Mouse (Mus musculus) kidney, embryonic 14.5 days (tissue): Measurements from ENCODE around the gene Glce. TPM values are rescaled to one million over a fixed set of nuclear protein-coding genes. Genes with fewer than 3 reads are reported as not detected.

Experiments
- ATAC-seq: fragments of 200-750 bp; cut with Nextera tagmentation; 2 replicates; pipeline ENCODE4 v1.8.0; 2017; ENCODE audit warnings: moderate number of reproducible peaks, mild to moderate bottlenecking, moderate TSS enrichment, moderate library complexity; ENCODE audit not compliant: low FRiP score, low TSS enrichment
- H3K27ac ChIP-seq: fragments of 300-500 bp; sonication (generic); 2 replicates; pipeline ENCODE4 v1.5.1; 2014; ENCODE audit warnings: low read depth, mild to moderate bottlenecking, low read length, moderate library complexity, mixed read lengths
- H3K27me3 ChIP-seq: fragments of 300-500 bp; sonication (generic); 2 replicates; pipeline ENCODE4 v1.6.1; 2014; ENCODE audit warnings: mild to moderate bottlenecking, low read length; ENCODE audit not compliant: control insufficient read depth, insufficient read depth
- H3K36me3 ChIP-seq: fragments of 300-500 bp; sonication (generic); 2 replicates; pipeline ENCODE4 v1.6.1; 2014; ENCODE audit warnings: low read length, mixed read lengths; ENCODE audit not compliant: control insufficient read depth, insufficient read depth
- H3K4me1 ChIP-seq: fragments of 300-500 bp; sonication (generic); 2 replicates; pipeline ENCODE4 v1.6.1; 2014; ENCODE audit warnings: low read length, mixed read lengths; ENCODE audit not compliant: control insufficient read depth, insufficient read depth
- H3K4me2 ChIP-seq: fragments of 300-500 bp; sonication (generic); replicated peaks from 2 replicates; pipeline ENCODE4 v1.6.1; 2014; ENCODE audit warnings: low read depth, mild to moderate bottlenecking, low read length
- H3K4me3 ChIP-seq: fragments of 300-500 bp; sonication (generic); 2 replicates; pipeline ENCODE4 v1.5.1; 2014; ENCODE audit warnings: mild to moderate bottlenecking, low read length
- H3K9ac ChIP-seq: fragments of 300-500 bp; sonication (generic); 2 replicates; pipeline ENCODE4 v1.6.1; 2014; ENCODE audit warnings: low read depth, mild to moderate bottlenecking, low read length, moderate library complexity
- H3K9me3 ChIP-seq: fragments of 300-500 bp; sonication (generic); 2 replicates; pipeline ENCODE4 v1.6.1; 2016; ENCODE audit warnings: low read length; ENCODE audit not compliant: control insufficient read depth
- WGBS: fragments of 180-500 bp; shearing (Covaris S2); extraction: QIAGEN DNeasy Blood & Tissue Kit; methylation state at CpG from one replicate; pipeline ENCODE4 v1.1.7; 2014; 5-methylcytosine and 5-hydroxymethylcytosine counted together
- polyA plus RNA-seq: library from polyadenylated mRNA; unstranded; fragments of >200 nt; fragmentation: Nextera tagmentation; extraction: Ambion mirVana; gene quantifications from 2 replicates; pipeline ENCODE4 v1.2.1, GENCODE M21; 2014

Gene Glce
- polyA plus RNA-seq, result 9.3 and 25.3 TPM in 2 replicates

- Histone ChIP-seq H3K9ac (peak within 1 kb of the TSS; percentile 84), H3K9me3 (no peaks in the 10 kb centered on the region), H3K27ac (peak within 1 kb of the TSS; percentile 73), H3K36me3 (no peaks in the 10 kb centered on the region), H3K4me2 (peak within 1 kb of the TSS; percentile 95), H3K4me3 (peak within 1 kb of the TSS; percentile 78), H3K4me1 (peaks cover 7% of the 10 kb centered on the region; the same call in 1 of the 2 replicates), H3K27me3 (no peaks in the 10 kb centered on the region)
- peak; percentile 99 for ATAC-seq
- under 1% methylated on average over 47 of the region's 51 CpGs for WGBS
These were observed at the start of gene Glce for GRCm38 (mm10) chr9:62122508-62123215. Glce (minus strand) TSS chr9:62122655.

GRCm38 (mm10) chr9:62172239-62172638 is 49.8 kb upstream of the Glce start:
- no peaks in the 10 kb centered on the region for H3K27me3 ChIP-seq
- H3K4me2 ChIP-seq, result no peak overlapping the region
- H3K9ac ChIP-seq, result no peak overlapping the region
- ATAC-seq, result no peak
- no peaks in the 10 kb centered on the region for H3K36me3 ChIP-seq
- H3K27ac ChIP-seq, result no peak overlapping the region
- no peak overlapping the region for H3K4me3 ChIP-seq
- 69% methylated on average over 3 of the region's 3 CpGs for WGBS
- H3K4me1 ChIP-seq, result no peaks in the 10 kb centered on the region
- no peaks in the 10 kb centered on the region for H3K9me3 ChIP-seq

- Histone ChIP-seq H3K36me3 (no peaks in the 10 kb centered on the region), H3K9ac (no peak overlapping the region), H3K4me3 (no peak overlapping the region), H3K9me3 (no peaks in the 10 kb centered on the region), H3K27me3 (no peaks in the 10 kb centered on the region), H3K4me1 (no peaks in the 10 kb centered on the region), H3K4me2 (no peak overlapping the region), H3K27ac (no peak overlapping the region)
- ATAC-seq, result no peak
- 91% methylated on average over 2 of the region's 2 CpGs for WGBS
These were observed 48.5 kb upstream of the Glce start for GRCm38 (mm10) chr9:62170921-62171320.

GRCm38 (mm10) chr9:62166621-62167020 is 44.2 kb upstream of the Glce start:
- no peak overlapping the region for H3K9ac ChIP-seq
- no peaks in the 10 kb centered on the region for H3K36me3 ChIP-seq
- 66% methylated on average over 5 of the region's 5 CpGs for WGBS
- H3K4me3 ChIP-seq, result no peak overlapping the region
- H3K9me3 ChIP-seq, result no peaks in the 10 kb centered on the region
- ATAC-seq, result no peak
- no peak overlapping the region for H3K27ac ChIP-seq
- H3K4me2 ChIP-seq, result no peak overlapping the region
- H3K4me1 ChIP-seq, result no peaks in the 10 kb centered on the region
- H3K27me3 ChIP-seq, result no peaks in the 10 kb centered on the region

- WGBS, result 43% methylated on average over 4 of the region's 4 CpGs
- ATAC-seq, result peak; percentile 35; the same call in 1 of the 2 replicates
- no peaks in the 10 kb centered on the region for H3K4me1 ChIP-seq
These were observed 43.7 kb upstream of the Glce start for GRCm38 (mm10) chr9:62166186-62166585.

GRCm38 (mm10) chr9:62162889-62163291 is 40.4 kb upstream of the Glce start:
- 34% methylated on average over 4 of the region's 4 CpGs for WGBS
- Histone ChIP-seq H3K27ac (no peak overlapping the region), H3K9me3 (no peaks in the 10 kb centered on the region), H3K36me3 (no peaks in the 10 kb centered on the region), H3K9ac (no peak overlapping the region), H3K4me3 (no peak overlapping the region), H3K27me3 (no peaks in the 10 kb centered on the region), H3K4me1 (peaks cover 5% of the 10 kb centered on the region; the same call in 1 of the 2 replicates), H3K4me2 (no peak overlapping the region)
- no peak for ATAC-seq

More at GRCm38 (mm10) chr9:62166186-62166585, 43.7 kb upstream of the Glce start:
- no peaks in the 10 kb centered on the region for H3K9me3 ChIP-seq
- H3K4me2 ChIP-seq, result no peak overlapping the region
- H3K27me3 ChIP-seq, result no peaks in the 10 kb centered on the region
- H3K36me3 ChIP-seq, result no peaks in the 10 kb centered on the region
- no peak overlapping the region for H3K4me3 ChIP-seq
- H3K27ac ChIP-seq, result no peak overlapping the region
- no peak overlapping the region for H3K9ac ChIP-seq

- no peaks in the 10 kb centered on the region for H3K9me3 ChIP-seq
- H3K36me3 ChIP-seq, result no peaks in the 10 kb centered on the region
- no peak overlapping the region for H3K27ac ChIP-seq
- H3K4me1 ChIP-seq, result peaks cover 5% of the 10 kb centered on the region; the same call in 1 of the 2 replicates
- no peak overlapping the region for H3K4me2 ChIP-seq
- peak; percentile 49; the same call in 1 of the 2 replicates for ATAC-seq
- no peak overlapping the region for H3K9ac ChIP-seq
- H3K4me3 ChIP-seq, result no peak overlapping the region
- 14% methylated on average over 6 of the region's 6 CpGs for WGBS
- H3K27me3 ChIP-seq, result no peaks in the 10 kb centered on the region
These were observed 38.3 kb upstream of the Glce start for GRCm38 (mm10) chr9:62160788-62161187.

GRCm38 (mm10) chr9:62158746-62159145 is 36.3 kb upstream of the Glce start:
- Histone ChIP-seq H3K9me3 (no peaks in the 10 kb centered on the region), H3K36me3 (no peaks in the 10 kb centered on the region), H3K27me3 (no peaks in the 10 kb centered on the region), H3K4me2 (no peak overlapping the region), H3K4me3 (no peak overlapping the region), H3K27ac (no peak overlapping the region), H3K9ac (no peak overlapping the region), H3K4me1 (peaks cover 5% of the 10 kb centered on the region; the same call in 1 of the 2 replicates)
- 80% methylated on average over 4 of the region's 4 CpGs for whole genome bisulfite sequencing
- ATAC-seq, result no peak

GRCm38 (mm10) chr9:62155821-62156220 is 33.4 kb upstream of the Glce start:
- H3K9ac ChIP-seq, result no peak overlapping the region
- 17% methylated on average over 4 of the region's 4 CpGs for WGBS
- no peak overlapping the region for H3K4me2 ChIP-seq
- H3K4me1 ChIP-seq, result peaks cover 4% of the 10 kb centered on the region; the same call in 1 of the 2 replicates
- no peak overlapping the region for H3K27ac ChIP-seq
- no peak overlapping the region for H3K4me3 ChIP-seq
- no peak for ATAC-seq
- H3K9me3 ChIP-seq, result no peaks in the 10 kb centered on the region
- no peaks in the 10 kb centered on the region for H3K36me3 ChIP-seq
- H3K27me3 ChIP-seq, result no peaks in the 10 kb centered on the region
